Comparison of ENCODE assay signal across 21 mouse cellular contexts in genomic region chr7:69277056-69277705, GRCm38 (mm10).
DNase-seq lines count a peak whose midpoint lies in the region; ATAC-seq lines count a peak whose summit lies in the region.
"Had no signal": no experiment of that assay in that cellular context is flagged by ENCODE, and none has a peak within 500 bp of the region (broad histone marks: within the 10 kb centered on the region; RNA-seq: fewer than 3 reads in every experiment).

No protein-coding gene starts in this region.

- ATAC-seq in embryonic facial prominence, embryonic 11.5 days (replicated peaks; ENCODE audit: insufficient number of reproducible peaks, low FRiP score, low TSS enrichment, low read depth): no peak
- 0 out of 2 replicates have a peak, but pooled peaks have one; percentile 52 for ATAC-seq in hindbrain, embryonic 13.5 days (ENCODE audit: low FRiP score)
- ATAC-seq in hindbrain, embryonic 16.5 days: no peak
- ATAC-seq in midbrain, embryonic 14.5 days (ENCODE audit: low FRiP score, low TSS enrichment): no peak
- no peak for ATAC-seq in midbrain, embryonic 15.5 days (replicated peaks)
- peak; percentile 19; the same call in 1 of the 2 replicates for ATAC-seq in forebrain, embryonic 16.5 days
- ATAC-seq: activated CD4-positive, CD25-positive, alpha-beta regulatory T cell, adult 4 months; intestine, embryonic 16.5 days had no signal

- WGBS in embryonic facial prominence, embryonic 11.5 days: 52% methylated on average over 4 of the region's 4 CpGs
- WGBS in embryonic facial prominence, embryonic 10.5 days: 65% methylated on average over 4 of the region's 4 CpGs
- 46% methylated on average over 4 of the region's 4 CpGs for WGBS in hindbrain, embryonic 13.5 days
- 44% methylated on average over 4 of the region's 4 CpGs for WGBS in hindbrain, embryonic 16.5 days
- 58% methylated on average over 4 of the region's 4 CpGs for WGBS in midbrain, embryonic 14.5 days
- WGBS in midbrain, embryonic 15.5 days: 40% methylated on average over 4 of the region's 4 CpGs
- 27% methylated on average over 4 of the region's 4 CpGs for WGBS in forebrain, embryonic 16.5 days

- H3K4me2 ChIP-seq in embryonic facial prominence, embryonic 11.5 days (ENCODE audit: low read depth, low read length): no peak overlapping the region
- no peak overlapping the region for H3K4me2 ChIP-seq in hindbrain, embryonic 13.5 days
- H3K4me2 ChIP-seq in hindbrain, embryonic 16.5 days (ENCODE audit: low read length): no peak overlapping the region
- H3K4me2 ChIP-seq in midbrain, embryonic 14.5 days (ENCODE audit: low read length): no peak overlapping the region
- H3K4me2 ChIP-seq in midbrain, embryonic 15.5 days: no peak overlapping the region
- no peak overlapping the region for H3K4me2 ChIP-seq in forebrain, embryonic 16.5 days (ENCODE audit: low read length)
- H3K4me2 ChIP-seq: embryonic facial prominence, embryonic 13.5 days; heart, embryonic 11.5 days; heart, embryonic 15.5 days had no signal

- no peak overlapping the region for H3K4me3 ChIP-seq in embryonic facial prominence, embryonic 11.5 days (ENCODE audit: low read depth, low read length)
- H3K4me3 ChIP-seq in embryonic facial prominence, embryonic 10.5 days: no peak overlapping the region
- H3K4me3 ChIP-seq in hindbrain, embryonic 13.5 days: no peak overlapping the region
- H3K4me3 ChIP-seq in hindbrain, embryonic 16.5 days (ENCODE audit: low read length): no peak overlapping the region
- H3K4me3 ChIP-seq in midbrain, embryonic 14.5 days (replicated peaks; ENCODE audit: low read depth, low read length): no peak overlapping the region
- no peak overlapping the region for H3K4me3 ChIP-seq in midbrain, embryonic 15.5 days
- H3K4me3 ChIP-seq in forebrain, embryonic 16.5 days (replicated peaks; ENCODE audit: low read length): no peak overlapping the region
- H3K4me3 ChIP-seq: embryonic facial prominence, embryonic 13.5 days; heart, adult 2 months; heart, embryonic 15.5 days had no signal

- no peak overlapping the region for H3K27ac ChIP-seq in embryonic facial prominence, embryonic 11.5 days (replicated peaks; ENCODE audit: low read depth, low read length)
- H3K27ac ChIP-seq in embryonic facial prominence, embryonic 10.5 days (replicated peaks): no peak overlapping the region
- 0 out of 2 replicates have a peak overlapping the region, but pooled peaks have one; percentile 44 for H3K27ac ChIP-seq in hindbrain, embryonic 13.5 days
- H3K27ac ChIP-seq in hindbrain, embryonic 16.5 days (ENCODE audit: low read depth, low read length): no peak overlapping the region
- H3K27ac ChIP-seq in midbrain, embryonic 14.5 days (replicated peaks; ENCODE audit: low read depth, low read length): peak overlapping the region; percentile 21; the same call in 1 of the 2 replicates
- no peak overlapping the region for H3K27ac ChIP-seq in midbrain, embryonic 15.5 days
- H3K27ac ChIP-seq in forebrain, embryonic 16.5 days (ENCODE audit: low read length): peak overlapping the region; percentile 84
- H3K27ac ChIP-seq: embryonic facial prominence, embryonic 13.5 days; heart, adult 2 months; heart, embryonic 15.5 days had no signal

- no peaks in the 10 kb centered on the region for H3K27me3 ChIP-seq in embryonic facial prominence, embryonic 11.5 days (ENCODE audit: control insufficient read depth, insufficient read depth, low read length)
- H3K27me3 ChIP-seq in embryonic facial prominence, embryonic 10.5 days (replicated peaks; ENCODE audit: low read depth, poor library complexity, severe bottlenecking): no peaks in the 10 kb centered on the region
- H3K27me3 ChIP-seq in hindbrain, embryonic 13.5 days: no peaks in the 10 kb centered on the region
- no peaks in the 10 kb centered on the region for H3K27me3 ChIP-seq in hindbrain, embryonic 16.5 days (replicated peaks; ENCODE audit: control insufficient read depth, insufficient read depth, low read length)
- H3K27me3 ChIP-seq in midbrain, embryonic 14.5 days (ENCODE audit: control insufficient read depth, insufficient read depth, low read length): no peaks in the 10 kb centered on the region
- H3K27me3 ChIP-seq in midbrain, embryonic 15.5 days (replicated peaks): no peaks in the 10 kb centered on the region
- no peaks in the 10 kb centered on the region for H3K27me3 ChIP-seq in forebrain, embryonic 16.5 days (replicated peaks; ENCODE audit: control insufficient read depth, insufficient read depth, low read length)
- H3K27me3 ChIP-seq: embryonic facial prominence, embryonic 13.5 days; heart, embryonic 15.5 days had no signal

- H3K9me3 ChIP-seq in embryonic facial prominence, embryonic 11.5 days (replicated peaks; ENCODE audit: control insufficient read depth, low read length): no peaks in the 10 kb centered on the region
- H3K9me3 ChIP-seq in embryonic facial prominence, embryonic 10.5 days: no peaks in the 10 kb centered on the region
- no peaks in the 10 kb centered on the region for H3K9me3 ChIP-seq in hindbrain, embryonic 13.5 days
- H3K9me3 ChIP-seq in hindbrain, embryonic 16.5 days (ENCODE audit: control insufficient read depth, low read length): no peaks in the 10 kb centered on the region
- H3K9me3 ChIP-seq in midbrain, embryonic 14.5 days (ENCODE audit: control insufficient read depth, low read length): no peaks in the 10 kb centered on the region
- H3K9me3 ChIP-seq in midbrain, embryonic 15.5 days: no peaks in the 10 kb centered on the region
- no peaks in the 10 kb centered on the region for H3K9me3 ChIP-seq in forebrain, embryonic 16.5 days (ENCODE audit: control insufficient read depth, low read length)
- H3K9me3 ChIP-seq: embryonic facial prominence, embryonic 13.5 days; heart, embryonic 15.5 days had no signal

- no peak overlapping the region for H3K9ac ChIP-seq in embryonic facial prominence, embryonic 11.5 days (replicated peaks; ENCODE audit: low read length)
- H3K9ac ChIP-seq in hindbrain, embryonic 13.5 days: no peak overlapping the region
- no peak overlapping the region for H3K9ac ChIP-seq in hindbrain, embryonic 16.5 days (ENCODE audit: low read depth, low read length)
- H3K9ac ChIP-seq in midbrain, embryonic 14.5 days (replicated peaks; ENCODE audit: low read length): no peak overlapping the region
- no peak overlapping the region for H3K9ac ChIP-seq in midbrain, embryonic 15.5 days
- no peak overlapping the region for H3K9ac ChIP-seq in forebrain, embryonic 16.5 days (replicated peaks; ENCODE audit: low read depth, low read length)
- H3K9ac ChIP-seq: embryonic facial prominence, embryonic 13.5 days; heart, embryonic 15.5 days had no signal

- no peaks in the 10 kb centered on the region for H3K4me1 ChIP-seq in embryonic facial prominence, embryonic 11.5 days (ENCODE audit: control insufficient read depth, insufficient read depth, low read length)
- H3K4me1 ChIP-seq in embryonic facial prominence, embryonic 10.5 days: no peaks in the 10 kb centered on the region
- 0 out of 2 replicates have a peak, but pooled peaks cover 2% of the 10 kb centered on the region for H3K4me1 ChIP-seq in hindbrain, embryonic 13.5 days (replicated peaks)
- H3K4me1 ChIP-seq in hindbrain, embryonic 16.5 days (ENCODE audit: control insufficient read depth, insufficient read depth, low read depth, low read length): no peaks in the 10 kb centered on the region
- no peaks in the 10 kb centered on the region for H3K4me1 ChIP-seq in midbrain, embryonic 14.5 days (ENCODE audit: control insufficient read depth, insufficient read depth, low read length)
- no peaks in the 10 kb centered on the region for H3K4me1 ChIP-seq in midbrain, embryonic 15.5 days
- H3K4me1 ChIP-seq in forebrain, embryonic 16.5 days (replicated peaks; ENCODE audit: control insufficient read depth, insufficient read depth, low read length): peaks cover 4% of the 10 kb centered on the region
- H3K4me1 ChIP-seq: embryonic facial prominence, embryonic 13.5 days; heart, embryonic 15.5 days had no signal

- peak; percentile 11 for DNase-seq in embryonic facial prominence, embryonic 11.5 days (ENCODE audit: low spot score)
- DNase-seq in embryonic facial prominence, embryonic 10.5 days (ENCODE audit: low spot score): no peak
- DNase-seq in midbrain, embryonic 14.5 days: peak; percentile 45
- DNase-seq in gastrocnemius, postnatal 10 days: no peak
- DNase-seq: adrenal gland, postnatal 14 days; cerebellum, adult 18-20 months; cerebellum, adult 9-11 months; cerebellum, postnatal 36 days; gastrocnemius, postnatal 14 days; heart, adult 2 months; heart, postnatal 14 days; kidney, adult 2 months had no signal

- H3K36me3 ChIP-seq in embryonic facial prominence, embryonic 11.5 days (replicated peaks; ENCODE audit: control insufficient read depth, insufficient read depth, low read depth, low read length): no peaks in the 10 kb centered on the region
- no peaks in the 10 kb centered on the region for H3K36me3 ChIP-seq in embryonic facial prominence, embryonic 10.5 days (replicated peaks)
- no peaks in the 10 kb centered on the region for H3K36me3 ChIP-seq in hindbrain, embryonic 13.5 days
- no peaks in the 10 kb centered on the region for H3K36me3 ChIP-seq in hindbrain, embryonic 16.5 days (ENCODE audit: control insufficient read depth, insufficient read depth, low read length)
- no peaks in the 10 kb centered on the region for H3K36me3 ChIP-seq in midbrain, embryonic 14.5 days (ENCODE audit: control insufficient read depth, insufficient read depth, low read length)
- H3K36me3 ChIP-seq in midbrain, embryonic 15.5 days (replicated peaks): no peaks in the 10 kb centered on the region
- no peaks in the 10 kb centered on the region for H3K36me3 ChIP-seq in forebrain, embryonic 16.5 days (ENCODE audit: control insufficient read depth, insufficient read depth)
- H3K36me3 ChIP-seq: embryonic facial prominence, embryonic 13.5 days; heart, embryonic 15.5 days had no signal

Comparison
In these comparisons a context has a peak if more than half of its experiments do, and no peak if none do; other contexts are left out.
1. ATAC-seq: peak in hindbrain, embryonic 13.5 days (single experiment) and forebrain, embryonic 16.5 days (single experiment); none in embryonic facial prominence, embryonic 11.5 days (single experiment), hindbrain, embryonic 16.5 days (single experiment), midbrain, embryonic 14.5 days (single experiment) and midbrain, embryonic 15.5 days (single experiment).
2. DNase-seq: peak in embryonic facial prominence, embryonic 11.5 days (single experiment) and midbrain, embryonic 14.5 days (single experiment); none in embryonic facial prominence, embryonic 10.5 days (single experiment) and gastrocnemius, postnatal 10 days (single experiment).
3. H3K27ac ChIP-seq: peak in hindbrain, embryonic 13.5 days (single experiment), midbrain, embryonic 14.5 days (single experiment) and forebrain, embryonic 16.5 days (single experiment); none in embryonic facial prominence, embryonic 11.5 days (single experiment), embryonic facial prominence, embryonic 10.5 days (single experiment), hindbrain, embryonic 16.5 days (single experiment) and midbrain, embryonic 15.5 days (single experiment).